ENCODE assay signal across 16 mouse cellular contexts in genomic region chr7:112117501-112117900, GRCm38 (mm10). TPM values are rescaled to one million over a fixed set of nuclear protein-coding genes. Genes with fewer than 3 reads are reported as not detected.
"Had no signal": no experiment of that assay in that cellular context is flagged by ENCODE, and none has a peak within 500 bp of the region (broad histone marks: within the 10 kb centered on the region; RNA-seq: fewer than 3 reads in every experiment).

No protein-coding gene starts in this region.

- H3K27me3 ChIP-seq: kidney, embryonic 15.5 days; limb, embryonic 15.5 days; liver, embryonic 12.5 days; midbrain, embryonic 15.5 days; neural tube, embryonic 12.5 days had no signal

- H3K36me3 ChIP-seq: midbrain, embryonic 15.5 days had no signal

- DNase-seq: kidney, adult 2 months; kidney, postnatal 36 days; lung, embryonic 14.5 days; lung, postnatal 10 days; right cerebral cortex, postnatal 25 days; thymus, postnatal 4 days had no signal

- H3K4me1 ChIP-seq: liver, embryonic 12.5 days; megakaryocyte, embryonic 14.5 days had no signal

- H3K4me2 ChIP-seq: kidney, embryonic 15.5 days; limb, embryonic 15.5 days; liver, embryonic 12.5 days; lung, embryonic 14.5 days; midbrain, embryonic 11.5 days; midbrain, embryonic 15.5 days; neural tube, embryonic 12.5 days had no signal

- H3K9ac ChIP-seq: kidney, embryonic 15.5 days; limb, embryonic 15.5 days; liver, embryonic 12.5 days; lung, embryonic 14.5 days; midbrain, embryonic 15.5 days; neural tube, embryonic 12.5 days had no signal

- H3K27ac ChIP-seq: kidney, embryonic 15.5 days; limb, embryonic 15.5 days; liver, embryonic 12.5 days; macrophage; midbrain, embryonic 15.5 days; neural tube, embryonic 12.5 days had no signal

- ATAC-seq: liver, embryonic 12.5 days; midbrain, embryonic 15.5 days had no signal

- H3K4me3 ChIP-seq: kidney, embryonic 15.5 days; limb, embryonic 15.5 days; liver, embryonic 12.5 days; megakaryocyte, embryonic 14.5 days; midbrain, embryonic 15.5 days; neural tube, embryonic 12.5 days had no signal

- H3K9me3 ChIP-seq: kidney, embryonic 15.5 days; limb, embryonic 15.5 days; liver, embryonic 12.5 days; midbrain, embryonic 15.5 days; neural tube, embryonic 12.5 days had no signal

RNA-seq across cellular contexts. Expression of gene Dkk3, which starts 41.4 kb away (rescaled TPM):
- total RNA-seq: monocyte, adult 5-6 weeks; neutrophil, adult 5-6 weeks had no signal
- polyA plus RNA-seq: macrophage had no signal
